Mouse (Mus musculus): Measurements from ENCODE around the gene Hspg2. TPM values are rescaled to one million over a fixed set of nuclear protein-coding genes. Genes with fewer than 3 reads are reported as not detected.
"Not testable (repeated sequence)": the region's sequence is repeated elsewhere in the genome, so short reads cannot be mapped to it uniquely, and the experiment has no call there.

Gene Hspg2
- polyA plus RNA-seq (2012; rRNA removed), result 3.9 and 16.9 TPM in 2 replicates

GRCm38 (mm10) chr4:137468260-137469080, at the start of gene Hspg2:
Hspg2 (plus strand) TSS chr4:137468769.
- TF ChIP-seq CTCF (IDR thresholded peaks at IDR 0.05; ENCODE audit: borderline replicate concordance, extremely low read depth, insufficient read depth, insufficient read length) (no peak), POLR2A (IDR thresholded peaks at IDR 0.05; ENCODE audit: borderline replicate concordance, extremely low read depth, insufficient read depth, insufficient read length, poor library complexity, severe bottlenecking) (peak; percentile 54; the same call in 1 of the 2 replicates)
- peak; percentile 97 for DNase-seq (ENCODE audit: low read depth)

GRCm38 (mm10) chr4:137430502-137430901, 38.1 kb upstream of the Hspg2 start, which contains the start of gene Cela3b:
Cela3b (minus strand) TSS chr4:137430540.
- no peak for TF ChIP-seq CTCF (IDR thresholded peaks at IDR 0.05; ENCODE audit: borderline replicate concordance, extremely low read depth, insufficient read depth, insufficient read length)
- no peak for DNase-seq (ENCODE audit: low read depth)

- DNase-seq (ENCODE audit: low read depth), result not testable (repeated sequence)
Measured at GRCm38 (mm10) chr4:137432700-137433550, 35.6 kb upstream of the Hspg2 start.

- no peak for TF ChIP-seq CTCF (IDR thresholded peaks at IDR 0.05; ENCODE audit: borderline replicate concordance, extremely low read depth, insufficient read depth, insufficient read length)
- no peak for TF ChIP-seq POLR2A (IDR thresholded peaks at IDR 0.05; ENCODE audit: borderline replicate concordance, extremely low read depth, insufficient read depth, insufficient read length, poor library complexity, severe bottlenecking)
- DNase-seq (ENCODE audit: low read depth), result no peak
Measured at GRCm38 (mm10) chr4:137436979-137437669, 31.4 kb upstream of the Hspg2 start.

- TF ChIP-seq CTCF (IDR thresholded peaks at IDR 0.05; ENCODE audit: borderline replicate concordance, extremely low read depth, insufficient read depth, insufficient read length) (no peak), POLR2A (IDR thresholded peaks at IDR 0.05; ENCODE audit: borderline replicate concordance, extremely low read depth, insufficient read depth, insufficient read length, poor library complexity, severe bottlenecking) (no peak)
- no peak for DNase-seq (ENCODE audit: low read depth)
Measured at GRCm38 (mm10) chr4:137438842-137439241, 29.7 kb upstream of the Hspg2 start.

GRCm38 (mm10) chr4:137441332-137441731, 27.2 kb upstream of the Hspg2 start:
- DNase-seq (ENCODE audit: low read depth), result no peak
- no peak for TF ChIP-seq POLR2A (IDR thresholded peaks at IDR 0.05; ENCODE audit: borderline replicate concordance, extremely low read depth, insufficient read depth, insufficient read length, poor library complexity, severe bottlenecking)
- no peak for TF ChIP-seq CTCF (IDR thresholded peaks at IDR 0.05; ENCODE audit: borderline replicate concordance, extremely low read depth, insufficient read depth, insufficient read length)

- peak; percentile 76 for DNase-seq (ENCODE audit: low read depth)
- TF ChIP-seq POLR2A (IDR thresholded peaks at IDR 0.05; ENCODE audit: borderline replicate concordance, extremely low read depth, insufficient read depth, insufficient read length, poor library complexity, severe bottlenecking) (no peak), CTCF (IDR thresholded peaks at IDR 0.05; ENCODE audit: borderline replicate concordance, extremely low read depth, insufficient read depth, insufficient read length) (peak; percentile 90; the same call in 1 of the 2 replicates)
Measured at GRCm38 (mm10) chr4:137443625-137444024, 24.9 kb upstream of the Hspg2 start.

GRCm38 (mm10) chr4:137445881-137446280, 22.7 kb upstream of the Hspg2 start:
- DNase-seq (ENCODE audit: low read depth), result no peak
- no peak for TF ChIP-seq POLR2A (IDR thresholded peaks at IDR 0.05; ENCODE audit: borderline replicate concordance, extremely low read depth, insufficient read depth, insufficient read length, poor library complexity, severe bottlenecking)
- no peak for TF ChIP-seq CTCF (IDR thresholded peaks at IDR 0.05; ENCODE audit: borderline replicate concordance, extremely low read depth, insufficient read depth, insufficient read length)

- TF ChIP-seq POLR2A (IDR thresholded peaks at IDR 0.05; ENCODE audit: borderline replicate concordance, extremely low read depth, insufficient read depth, insufficient read length, poor library complexity, severe bottlenecking), result no peak
- no peak for TF ChIP-seq CTCF (IDR thresholded peaks at IDR 0.05; ENCODE audit: borderline replicate concordance, extremely low read depth, insufficient read depth, insufficient read length)
- no peak for DNase-seq (ENCODE audit: low read depth)
Measured at GRCm38 (mm10) chr4:137447363-137448196, 21.0 kb upstream of the Hspg2 start.

GRCm38 (mm10) chr4:137448197-137448596, 20.4 kb upstream of the Hspg2 start:
- DNase-seq (ENCODE audit: low read depth), result peak; percentile 68

GRCm38 (mm10) chr4:137448641-137449040, 19.9 kb upstream of the Hspg2 start:
- no peak for DNase-seq (ENCODE audit: low read depth)
- TF ChIP-seq CTCF (IDR thresholded peaks at IDR 0.05; ENCODE audit: borderline replicate concordance, extremely low read depth, insufficient read depth, insufficient read length), result no peak
- no peak for TF ChIP-seq POLR2A (IDR thresholded peaks at IDR 0.05; ENCODE audit: borderline replicate concordance, extremely low read depth, insufficient read depth, insufficient read length, poor library complexity, severe bottlenecking)

More at GRCm38 (mm10) chr4:137448197-137448596, 20.4 kb upstream of the Hspg2 start:
- TF ChIP-seq CTCF (IDR thresholded peaks at IDR 0.05; ENCODE audit: borderline replicate concordance, extremely low read depth, insufficient read depth, insufficient read length), result no peak
